Mouse (Mus musculus) neural tube, embryonic 10.5 days (tissue): ENCODE results near the gene Syngr3.
"Not testable (repeated sequence)": the region's sequence is repeated elsewhere in the genome, so short reads cannot be mapped to it uniquely, and the experiment has no call there.

Experiments used
- DNase-seq: peaks from one replicate; pipeline ENCODE4 v3.0.0-alpha.2; 2017; ENCODE audit warnings: low spot score; ENCODE audit errors: extremely low spot score

Syngr3 gene

GRCm38 (mm10) chr17:24689251-24690081, at the start of gene Syngr3:
Gene Syngr3, minus strand, starts transcription at chr17:24689955.
- DNase-seq = peak; percentile 48

GRCm38 (mm10) chr17:24738238-24738637, 48.5 kb upstream of the Syngr3 start:
- DNase-seq = no peak

DNA sequence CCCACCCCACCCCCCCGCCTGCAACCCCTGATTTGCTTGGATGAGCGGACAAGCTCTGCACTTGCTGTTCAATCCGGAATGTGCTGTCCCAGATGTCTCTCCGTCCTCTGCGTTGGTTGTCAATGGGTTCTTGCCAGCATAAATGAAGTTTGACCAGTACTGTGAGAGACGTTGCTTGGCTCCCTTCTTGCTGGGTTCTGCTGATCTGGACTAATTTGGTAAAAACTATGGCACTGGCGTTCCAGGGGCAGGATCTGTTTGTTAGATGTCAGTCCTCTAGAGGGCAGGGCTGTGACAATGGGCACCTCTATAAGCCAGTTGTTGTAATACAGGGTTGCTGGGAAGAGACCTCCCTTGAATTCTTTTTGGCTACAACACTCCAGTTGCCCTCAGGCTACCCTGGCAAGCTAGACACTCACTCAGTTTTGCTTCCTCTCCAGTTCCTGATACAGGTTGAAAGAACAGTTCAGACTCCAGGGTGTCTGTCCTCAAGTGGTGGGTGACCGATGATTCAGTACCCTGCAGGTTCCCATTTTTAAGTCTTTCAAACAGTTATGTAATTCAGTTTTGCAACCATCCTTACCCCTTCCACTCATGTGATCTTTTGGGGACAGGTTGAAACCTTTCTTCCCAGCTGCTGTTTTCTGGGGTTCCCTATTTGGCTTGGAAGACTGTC, 47.5 kb upstream of the Syngr3 start:
- DNase-seq = no peak

- peak; percentile 91 for DNase-seq
Measured at GRCm38 (mm10) chr17:24736330-24737051, 46.7 kb upstream of the Syngr3 start, which contains the start of gene Msrb1. Gene Msrb1, plus strand, starts transcription at chr17:24736642.

DNA sequence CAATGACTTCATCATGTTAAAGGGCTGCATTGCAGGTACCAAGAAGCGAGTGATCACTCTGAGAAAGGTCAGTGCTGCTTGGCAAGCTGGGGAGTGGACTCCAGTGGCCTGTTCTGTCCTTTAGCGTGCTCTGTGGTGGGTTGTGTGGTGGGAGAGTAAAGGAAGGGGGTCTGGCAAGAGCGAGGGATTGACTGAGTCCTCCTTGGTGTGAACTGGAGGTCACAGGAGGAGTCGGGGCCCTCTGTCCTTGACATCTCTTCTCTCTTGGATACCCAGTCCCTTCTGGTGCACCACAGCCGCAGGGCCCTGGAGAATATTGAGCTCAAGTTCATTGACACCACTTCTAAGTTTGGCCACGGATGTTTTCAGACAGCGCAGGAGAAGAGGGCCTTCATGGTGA, 45.7 kb upstream of the Syngr3 start:
- no peak for DNase-seq

- DNase-seq = no peak
Measured at GRCm38 (mm10) chr17:24734513-24734912, 44.8 kb upstream of the Syngr3 start.

DNA sequence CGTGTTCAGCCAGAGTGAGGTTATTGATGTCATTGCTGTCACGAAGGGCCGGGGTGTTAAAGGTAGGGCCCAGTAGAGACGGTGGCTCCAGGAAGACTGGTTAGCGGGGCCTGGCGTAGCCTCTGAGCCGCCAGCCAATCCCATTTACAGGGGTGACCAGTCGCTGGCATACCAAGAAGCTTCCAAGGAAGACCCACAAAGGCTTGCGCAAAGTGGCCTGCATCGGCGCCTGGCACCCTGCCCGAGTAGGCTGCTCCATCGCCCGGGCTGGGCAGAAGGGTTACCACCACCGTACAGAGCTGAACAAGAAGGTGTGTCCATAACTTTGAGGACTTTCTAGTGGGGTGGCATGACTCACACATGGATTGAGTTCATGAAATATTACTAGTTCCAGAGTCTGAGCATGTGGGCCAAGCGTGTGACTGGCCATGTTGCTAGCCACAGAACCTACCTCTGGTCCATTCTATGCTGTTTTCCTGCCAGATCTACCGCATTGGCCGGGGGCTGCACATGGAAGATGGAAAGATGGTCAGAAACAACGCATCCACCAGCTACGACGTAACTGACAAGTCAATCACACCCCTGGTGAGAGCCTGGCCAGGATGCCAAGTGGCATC, 43.8 kb upstream of the Syngr3 start:
- DNase-seq = no peak

GRCm38 (mm10) chr17:24732233-24732935, 42.6 kb upstream of the Syngr3 start:
- no peak for DNase-seq

- no peak for DNase-seq
Measured at GRCm38 (mm10) chr17:24730787-24731186, 41.0 kb upstream of the Syngr3 start.

DNA sequence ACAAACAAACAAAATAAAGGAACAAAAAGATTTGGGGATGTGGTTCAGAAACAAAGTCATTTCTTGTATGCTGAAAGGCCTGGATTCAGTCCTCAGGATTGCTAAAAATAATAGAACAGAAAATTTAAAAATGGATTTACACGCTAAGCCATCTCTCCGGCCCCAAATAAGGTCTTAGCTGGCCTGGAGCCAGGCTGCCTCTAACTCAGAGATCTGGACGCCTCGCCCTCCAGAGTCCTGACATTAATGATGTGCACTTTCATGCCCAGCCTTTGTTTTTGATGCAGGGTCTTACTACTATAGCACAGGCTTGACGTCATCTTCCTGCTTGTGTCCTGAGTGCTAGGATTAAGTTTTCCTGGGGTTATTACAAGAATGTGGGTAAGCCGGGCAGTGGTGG, 39.3 kb upstream of the Syngr3 start:
- DNase-seq = no peak

DNA sequence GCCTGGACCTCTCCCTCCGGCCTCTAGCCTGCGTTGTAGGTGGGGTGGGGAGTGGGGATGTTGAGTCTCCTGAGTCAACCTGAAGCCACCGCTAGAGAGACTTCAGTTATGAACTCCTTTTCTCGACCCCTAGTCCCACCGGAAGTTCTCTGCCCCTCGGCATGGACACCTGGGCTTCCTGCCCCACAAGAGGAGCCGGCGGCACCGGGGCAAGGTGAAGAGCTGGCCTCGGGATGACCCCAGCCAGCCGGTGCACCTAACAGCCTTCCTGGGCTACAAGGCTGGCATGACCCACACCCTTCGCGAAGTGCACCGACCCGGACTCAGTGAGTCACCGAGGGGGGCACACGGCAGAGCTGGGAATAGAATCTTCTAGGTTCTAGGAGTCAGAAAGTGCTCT, 38.4 kb upstream of the Syngr3 start:
- DNase-seq = no peak

- DNase-seq = no peak
Measured at GRCm38 (mm10) chr17:24727618-24728017, 37.9 kb upstream of the Syngr3 start, which contains the start of gene Rpl3l. Gene Rpl3l, plus strand, starts transcription at chr17:24727820.

DNA sequence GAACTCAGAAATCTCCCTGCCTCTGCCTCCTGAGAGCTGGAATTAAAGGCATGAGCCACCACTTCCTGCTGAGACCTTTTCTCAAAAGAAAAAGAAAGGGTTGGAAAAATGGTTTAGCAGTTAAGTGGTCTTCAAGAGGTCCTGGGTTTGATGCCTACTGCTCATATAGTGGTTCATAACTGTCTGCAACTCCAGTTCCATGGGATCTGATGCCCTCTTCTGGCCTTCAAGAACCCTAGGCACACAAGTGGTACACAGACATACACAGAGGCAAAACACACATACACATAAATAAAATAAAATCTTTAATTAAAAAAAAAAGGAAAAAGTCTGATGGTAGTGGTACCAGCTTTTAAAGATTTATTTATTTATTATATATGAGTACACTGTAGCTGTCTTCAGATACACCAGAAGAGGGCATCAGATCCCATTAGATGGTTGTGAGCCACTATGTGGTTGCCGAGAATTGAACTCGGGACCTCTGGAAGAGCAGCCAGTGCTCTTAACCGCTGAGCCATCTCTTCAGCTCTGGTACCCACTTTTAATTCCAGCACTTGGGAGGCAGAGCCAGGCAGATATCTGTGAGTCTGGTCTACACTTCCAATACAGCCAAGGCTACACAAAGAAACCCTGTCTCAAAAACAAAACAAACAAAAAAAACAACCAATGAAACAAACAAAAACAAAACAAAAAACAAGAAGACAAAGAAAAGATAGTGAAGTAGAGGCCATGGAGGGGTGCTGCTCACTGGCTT, 36.1 kb upstream of the Syngr3 start:
- no peak for DNase-seq

GRCm38 (mm10) chr17:24724184-24724583, 34.4 kb upstream of the Syngr3 start, which contains the start of gene Ndufb10:
Gene Ndufb10, minus strand, starts transcription at chr17:24724478.
- peak; percentile 98 for DNase-seq

GRCm38 (mm10) chr17:24723881-24724180, 34.1 kb upstream of the Syngr3 start:
- DNase-seq = no peak

DNA sequence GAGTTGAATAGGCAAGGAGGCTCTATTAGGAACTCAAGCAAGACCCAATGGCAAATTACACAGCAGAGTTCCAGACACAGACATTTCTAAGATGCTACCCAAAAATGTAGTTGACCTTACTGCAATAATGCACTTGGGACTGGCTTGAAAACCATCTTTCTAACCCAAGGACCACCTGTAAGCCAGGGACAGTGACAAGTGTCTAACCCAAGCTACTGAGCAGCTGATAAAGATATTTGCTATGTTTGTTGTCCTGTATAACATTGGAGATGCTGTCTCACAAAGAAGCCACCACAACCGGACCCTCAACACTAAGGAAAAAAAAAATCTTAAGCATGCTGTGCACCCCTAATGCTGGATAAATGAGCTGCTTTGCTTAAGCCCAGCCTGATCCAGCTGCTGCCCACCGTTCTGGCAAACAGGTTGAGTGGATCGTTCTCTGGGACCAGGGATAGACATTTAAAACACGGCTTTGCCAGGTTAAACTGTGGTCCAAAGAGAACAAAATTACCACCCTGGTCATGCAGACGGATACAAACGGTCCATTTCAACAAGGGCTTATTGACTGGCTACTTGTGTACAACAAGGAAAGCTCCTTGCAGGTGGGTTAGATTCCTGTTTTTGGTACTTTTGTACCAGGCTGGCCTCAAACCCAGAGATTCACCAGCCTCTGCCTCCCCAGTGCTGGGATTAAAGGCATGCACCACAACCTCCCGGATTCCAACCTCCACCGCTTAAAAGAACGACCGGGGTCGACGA, 33.5 kb upstream of the Syngr3 start:
- no peak for DNase-seq

GRCm38 (mm10) chr17:24722220-24722924, 32.6 kb upstream of the Syngr3 start:
- DNase-seq = peak; percentile 43

- not testable (repeated sequence) for DNase-seq
Measured at GRCm38 (mm10) chr17:24721383-24721955, 31.7 kb upstream of the Syngr3 start.
